Mouse (Mus musculus): ENCODE measurements around the gene Rnf138rt1. TPM values are rescaled to one million over a fixed set of nuclear protein-coding genes. Genes with fewer than 3 reads are reported as not detected.

The Rnf138rt1 gene
- polyA plus RNA-seq (2015; fragmentation: Nextera tagmentation; extraction: Ambion mirVana) = 0.13 TPM in 1 of 2 replicates, not detected in the other

DNA sequence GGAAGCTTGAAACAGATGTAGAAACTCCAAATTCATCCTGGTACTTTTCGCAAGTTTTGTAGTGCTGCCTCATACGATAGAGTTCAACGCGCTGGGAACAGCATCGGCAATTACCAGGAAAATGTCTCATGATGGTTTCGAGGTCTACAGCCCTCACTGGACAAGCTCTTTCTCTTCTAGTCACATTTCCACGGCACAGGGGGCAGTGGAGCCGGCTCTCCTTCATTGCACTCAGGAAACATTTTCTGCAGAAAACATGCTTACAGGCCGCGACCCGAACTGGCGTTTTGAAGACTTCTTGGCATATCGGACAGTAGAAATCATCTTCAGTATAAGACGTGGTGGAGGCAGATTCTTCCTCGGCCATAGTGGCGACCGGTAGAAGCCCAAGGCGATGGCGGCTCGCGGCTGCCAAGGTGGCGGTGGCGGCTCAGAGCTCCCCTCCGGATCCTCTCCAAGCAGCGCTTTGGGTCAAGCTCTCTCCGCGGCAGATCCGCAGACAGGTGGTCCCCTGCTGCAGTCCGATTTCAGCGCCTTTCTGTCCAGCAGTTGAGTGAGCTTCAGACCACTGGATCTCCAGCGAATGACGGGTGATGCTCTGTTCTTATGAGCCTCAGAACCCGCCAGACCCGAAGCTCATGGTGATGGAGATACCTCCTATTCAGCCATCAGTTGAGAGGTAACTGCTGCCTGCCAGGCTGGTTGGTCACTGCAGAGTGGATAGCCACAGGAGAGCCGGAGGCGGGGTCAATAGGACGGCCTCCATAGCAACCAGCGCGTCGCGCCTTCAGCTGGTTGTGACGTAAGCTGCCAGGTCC, at the start of gene Rnf138rt1:
Gene Rnf138rt1, minus strand, starts transcription at position 713 of the 818 bp plus-strand sequence.
- no peak for TF ChIP-seq CTCF (IDR thresholded peaks at IDR 0.05; ENCODE audit: low read depth)
- Histone ChIP-seq H3K4me2 (replicated peaks; ENCODE audit: low read depth) (peak within 1 kb of the TSS; percentile 59), H3K4me1 (replicated peaks; ENCODE audit: control insufficient read depth, insufficient read depth, low read length) (no peaks in the 10 kb centered on the region), H3K9ac (ENCODE audit: low read depth, low read length) (no peak within 1 kb of the TSS), H3K27me3 (replicated peaks; ENCODE audit: control insufficient read depth, insufficient read depth, low read length) (0 out of 2 replicates have a peak, but pooled peaks cover 3% of the 10 kb centered on the region), H3K36me3 (ENCODE audit: control insufficient read depth, insufficient read depth) (no peaks in the 10 kb centered on the region), H3K9me3 (ENCODE audit: control insufficient read depth) (no peaks in the 10 kb centered on the region), H3K4me3 (ENCODE audit: low read depth, low read length) (peak within 1 kb of the TSS; percentile 25), H3K27ac (ENCODE audit: low read depth, low read length) (no peak within 1 kb of the TSS)
- ATAC-seq = no peak
- 25% methylated on average over 42 of the region's 42 CpGs for whole genome bisulfite sequencing

DNA sequence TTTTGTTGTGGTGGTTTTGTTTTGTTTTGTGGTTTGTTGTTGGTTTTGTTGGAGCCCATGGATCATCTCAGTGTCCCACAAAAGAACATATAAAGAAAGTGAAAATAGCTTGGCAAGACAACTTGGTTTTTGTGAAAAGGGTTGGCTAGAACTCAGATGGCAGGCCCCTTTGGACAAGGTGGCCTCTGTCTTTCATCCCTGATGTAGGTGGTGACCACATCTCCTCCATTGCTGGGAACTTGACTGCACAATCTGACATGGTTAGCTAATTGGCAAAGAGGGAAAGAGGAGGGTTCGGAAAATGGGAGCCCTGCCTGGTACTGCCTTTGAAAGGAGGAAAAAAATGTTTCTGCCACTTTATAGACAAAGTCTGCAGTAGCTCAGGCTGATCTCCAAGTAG, 46.1 kb upstream of the Rnf138rt1 start:
- Histone ChIP-seq H3K9ac (ENCODE audit: low read depth, low read length) (no peak overlapping the region), H3K4me1 (replicated peaks; ENCODE audit: control insufficient read depth, insufficient read depth, low read length) (no peaks in the 10 kb centered on the region), H3K27ac (ENCODE audit: low read depth, low read length) (no peak overlapping the region), H3K9me3 (ENCODE audit: control insufficient read depth) (no peaks in the 10 kb centered on the region), H3K4me3 (ENCODE audit: low read depth, low read length) (no peak overlapping the region), H3K27me3 (replicated peaks; ENCODE audit: control insufficient read depth, insufficient read depth, low read length) (no peaks in the 10 kb centered on the region), H3K36me3 (ENCODE audit: control insufficient read depth, insufficient read depth) (no peaks in the 10 kb centered on the region), H3K4me2 (replicated peaks; ENCODE audit: low read depth) (no peak overlapping the region)
- 83% methylated on average over 1 of the region's 1 CpGs for WGBS
- no peak for TF ChIP-seq CTCF (IDR thresholded peaks at IDR 0.05; ENCODE audit: low read depth)
- ATAC-seq = no peak

DNA sequence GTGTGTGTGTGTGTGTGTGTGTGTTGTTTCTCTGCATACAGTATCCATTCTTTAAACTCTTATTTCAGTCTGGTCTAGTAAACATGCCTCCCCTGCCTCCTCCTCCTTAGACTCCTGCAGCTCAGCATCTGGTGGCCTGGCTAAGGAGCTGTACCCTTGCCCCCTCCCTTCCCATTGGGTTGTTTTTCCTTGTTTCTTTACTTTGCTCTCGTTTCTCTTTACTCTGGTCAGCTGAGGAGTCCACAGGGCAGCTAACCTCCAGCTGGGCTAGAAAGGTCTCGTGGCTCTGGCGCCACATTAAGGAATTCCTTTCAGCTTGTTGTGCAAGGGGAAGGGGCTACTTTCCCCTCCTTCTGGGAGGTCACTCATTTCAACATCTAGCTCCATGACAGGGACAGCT, 5.2 kb upstream of the Rnf138rt1 start:
- ATAC-seq = no peak
- Histone ChIP-seq H3K4me1 (replicated peaks; ENCODE audit: control insufficient read depth, insufficient read depth, low read length) (no peaks in the 10 kb centered on the region), H3K9ac (ENCODE audit: low read depth, low read length) (no peak overlapping the region), H3K4me3 (ENCODE audit: low read depth, low read length) (no peak overlapping the region), H3K27ac (ENCODE audit: low read depth, low read length) (no peak overlapping the region), H3K36me3 (ENCODE audit: control insufficient read depth, insufficient read depth) (no peaks in the 10 kb centered on the region), H3K4me2 (replicated peaks; ENCODE audit: low read depth) (no peak overlapping the region), H3K9me3 (ENCODE audit: control insufficient read depth) (no peaks in the 10 kb centered on the region), H3K27me3 (replicated peaks; ENCODE audit: control insufficient read depth, insufficient read depth, low read length) (no peaks in the 10 kb centered on the region)
- TF ChIP-seq CTCF (IDR thresholded peaks at IDR 0.05; ENCODE audit: low read depth) = no peak
- 59% methylated on average over 3 of the region's 3 CpGs for WGBS

DNA sequence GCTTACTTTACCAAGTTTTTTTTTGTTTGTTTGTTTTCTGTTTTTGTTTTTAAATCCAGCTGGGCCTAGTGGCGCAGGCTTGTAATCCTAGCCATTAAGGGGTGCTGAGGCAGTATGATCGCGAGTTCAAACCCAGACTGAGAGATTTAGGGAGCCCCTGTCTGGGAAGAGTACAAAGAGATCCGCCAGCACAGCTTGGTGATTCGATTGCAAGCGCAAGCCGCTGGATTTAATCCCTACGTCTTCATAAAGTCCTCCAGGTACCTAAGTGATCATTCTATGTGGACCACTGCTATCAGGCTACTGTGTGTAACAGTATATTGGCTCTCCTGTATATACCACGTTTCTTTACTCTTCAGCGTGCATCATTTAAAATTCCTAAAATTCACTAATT, 303 bp upstream of the Rnf138rt1 start:
- H3K4me1 ChIP-seq (replicated peaks; ENCODE audit: control insufficient read depth, insufficient read depth, low read length) = no peaks in the 10 kb centered on the region
- peak overlapping the region; percentile 25 for H3K4me3 ChIP-seq (ENCODE audit: low read depth, low read length)
- 40% methylated on average over 10 of the region's 10 CpGs for WGBS
- no peak overlapping the region for H3K27ac ChIP-seq (ENCODE audit: low read depth, low read length)
- H3K4me2 ChIP-seq (replicated peaks; ENCODE audit: low read depth) = peak overlapping the region; percentile 59
- no peaks in the 10 kb centered on the region for H3K36me3 ChIP-seq (ENCODE audit: control insufficient read depth, insufficient read depth)
- TF ChIP-seq CTCF (IDR thresholded peaks at IDR 0.05; ENCODE audit: low read depth) = no peak
- 0 out of 2 replicates have a peak, but pooled peaks cover 3% of the 10 kb centered on the region for H3K27me3 ChIP-seq (replicated peaks; ENCODE audit: control insufficient read depth, insufficient read depth, low read length)
- no peaks in the 10 kb centered on the region for H3K9me3 ChIP-seq (ENCODE audit: control insufficient read depth)
- no peak overlapping the region for H3K9ac ChIP-seq (ENCODE audit: low read depth, low read length)
- ATAC-seq = no peak

DNA sequence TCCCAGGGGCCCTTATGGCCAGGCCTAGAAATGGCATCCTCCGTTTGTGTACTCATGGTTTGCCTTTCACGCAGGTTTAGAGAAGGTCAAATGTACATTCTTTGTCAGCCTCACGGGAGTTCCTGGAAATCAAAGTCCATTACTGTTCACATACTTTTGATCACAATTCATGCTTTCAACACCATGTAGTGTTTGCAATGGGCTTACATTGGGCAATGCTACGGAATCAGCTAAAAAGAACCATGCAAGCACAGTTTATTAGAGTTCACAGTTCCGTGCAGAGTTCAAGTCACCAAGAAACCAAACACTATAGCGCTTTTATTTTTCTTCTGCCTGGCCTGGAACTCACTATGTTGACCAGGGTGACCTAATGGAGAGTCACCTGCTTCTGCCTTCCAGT, 15.1 kb downstream of the Rnf138rt1 start:
- Histone ChIP-seq H3K4me1 (replicated peaks; ENCODE audit: control insufficient read depth, insufficient read depth, low read length) (no peaks in the 10 kb centered on the region), H3K36me3 (ENCODE audit: control insufficient read depth, insufficient read depth) (no peaks in the 10 kb centered on the region), H3K9ac (ENCODE audit: low read depth, low read length) (no peak overlapping the region), H3K9me3 (ENCODE audit: control insufficient read depth) (no peaks in the 10 kb centered on the region), H3K4me2 (replicated peaks; ENCODE audit: low read depth) (no peak overlapping the region), H3K4me3 (ENCODE audit: low read depth, low read length) (no peak overlapping the region), H3K27me3 (replicated peaks; ENCODE audit: control insufficient read depth, insufficient read depth, low read length) (no peaks in the 10 kb centered on the region), H3K27ac (ENCODE audit: low read depth, low read length) (no peak overlapping the region)
- ATAC-seq = no peak
- TF ChIP-seq CTCF (IDR thresholded peaks at IDR 0.05; ENCODE audit: low read depth) = no peak
- WGBS = 78% methylated on average over 6 of the region's 6 CpGs

DNA sequence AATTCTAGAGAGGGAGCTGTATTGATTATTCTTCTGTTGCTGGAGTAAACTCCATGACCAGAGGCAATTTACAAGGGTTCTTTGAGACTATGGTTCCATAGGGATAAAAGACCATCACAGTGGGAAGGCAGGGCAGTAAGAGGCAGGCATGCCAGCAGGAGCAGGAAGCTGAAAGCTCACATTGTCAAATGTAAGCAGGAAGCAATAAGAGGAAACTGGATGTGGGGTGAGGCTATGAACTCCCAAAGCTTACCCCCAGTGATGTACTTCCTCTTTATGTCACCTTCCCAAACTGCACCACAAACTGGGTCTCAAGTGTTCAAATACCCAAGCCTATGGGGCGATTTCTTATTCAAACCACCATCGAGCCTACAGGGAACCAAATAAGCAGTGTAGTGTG, 17.2 kb downstream of the Rnf138rt1 start:
- Histone ChIP-seq H3K9me3 (ENCODE audit: control insufficient read depth) (no peaks in the 10 kb centered on the region), H3K36me3 (ENCODE audit: control insufficient read depth, insufficient read depth) (no peaks in the 10 kb centered on the region), H3K27me3 (replicated peaks; ENCODE audit: control insufficient read depth, insufficient read depth, low read length) (no peaks in the 10 kb centered on the region), H3K9ac (ENCODE audit: low read depth, low read length) (no peak overlapping the region), H3K27ac (ENCODE audit: low read depth, low read length) (no peak overlapping the region), H3K4me3 (ENCODE audit: low read depth, low read length) (no peak overlapping the region), H3K4me1 (replicated peaks; ENCODE audit: control insufficient read depth, insufficient read depth, low read length) (no peaks in the 10 kb centered on the region), H3K4me2 (replicated peaks; ENCODE audit: low read depth) (no peak overlapping the region)
- no peak for ATAC-seq
- 77% methylated on average over 2 of the region's 2 CpGs for WGBS
- no peak for TF ChIP-seq CTCF (IDR thresholded peaks at IDR 0.05; ENCODE audit: low read depth)

Data from intestine, postnatal 0 days (tissue).